Mouse (Mus musculus): Measurements from ENCODE around the gene Osbpl10.

The Osbpl10 gene

GRCm38 (mm10) chr9:115096481-115096880 is 118.1 kb downstream of the Osbpl10 start:
- DNase-seq, result no peak

- no peak for DNase-seq
Observed at GRCm38 (mm10) chr9:115097340-115097739, 119.0 kb downstream of the Osbpl10 start.

GRCm38 (mm10) chr9:115100181-115100915 is 122.0 kb downstream of the Osbpl10 start:
- DNase-seq, result no peak

GRCm38 (mm10) chr9:115107430-115107829 is 129.1 kb downstream of the Osbpl10 start:
- DNase-seq, result no peak

DNA sequence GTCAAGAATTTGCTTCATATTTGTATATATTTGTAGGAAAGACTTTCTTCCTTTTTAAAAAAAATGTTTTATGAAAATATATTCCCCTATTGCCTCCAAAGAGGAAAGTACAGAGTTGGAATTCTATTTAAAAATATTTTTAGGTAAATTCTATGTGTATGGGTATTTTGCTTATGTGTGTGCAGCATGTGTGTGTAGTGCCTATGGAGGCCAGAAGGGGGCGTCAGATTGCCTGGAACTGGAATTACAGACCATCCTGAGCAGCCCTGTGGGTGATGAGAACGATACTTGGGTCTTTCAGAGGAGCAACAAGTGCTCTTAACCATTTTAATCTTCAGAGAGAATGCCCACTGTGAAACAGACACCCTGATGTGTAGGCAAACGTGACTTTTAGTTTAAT is 132.3 kb downstream of the Osbpl10 start:
- DNase-seq, result no peak

DNA sequence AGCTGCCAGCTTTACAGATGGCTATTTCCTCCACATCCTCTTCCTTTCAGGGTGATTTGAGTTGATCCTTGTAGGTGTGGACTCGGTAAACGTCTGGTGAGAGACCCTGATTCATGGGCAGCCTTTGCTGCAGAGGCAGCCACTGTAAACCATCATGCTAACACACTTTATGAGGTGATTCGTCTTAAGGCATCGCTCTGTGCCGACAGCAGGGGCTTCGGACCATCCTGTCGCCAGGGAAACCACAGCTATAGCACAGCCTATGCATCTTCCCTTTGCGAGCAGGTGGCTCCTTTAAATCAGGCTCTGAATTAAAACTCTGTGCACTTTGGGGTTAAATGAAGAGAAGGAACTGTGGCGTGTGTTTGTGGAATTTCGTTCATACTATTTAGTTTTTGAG is 138.9 kb downstream of the Osbpl10 start:
- DNase-seq, result no peak

DNA sequence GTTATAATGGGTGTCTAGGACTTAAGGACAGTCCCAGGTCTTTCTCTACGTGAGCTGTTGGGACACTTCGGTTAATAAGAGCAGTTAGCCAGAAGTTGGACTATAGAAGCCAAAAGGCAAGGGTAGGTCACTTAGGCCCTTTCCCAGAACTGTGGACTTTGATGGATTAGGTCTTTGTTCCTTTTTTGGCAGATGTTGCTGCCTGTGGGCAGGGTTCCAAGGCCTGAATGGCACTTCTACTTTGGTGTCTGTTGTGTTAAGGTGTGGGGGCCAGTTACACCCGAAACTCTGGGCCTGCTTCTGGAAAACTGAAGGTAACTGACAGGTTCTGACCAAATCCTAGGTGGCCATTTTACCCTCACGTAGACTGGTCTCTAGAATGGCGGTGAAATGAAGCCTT is 141.9 kb downstream of the Osbpl10 start:
- peak; percentile 53 for DNase-seq

DNA sequence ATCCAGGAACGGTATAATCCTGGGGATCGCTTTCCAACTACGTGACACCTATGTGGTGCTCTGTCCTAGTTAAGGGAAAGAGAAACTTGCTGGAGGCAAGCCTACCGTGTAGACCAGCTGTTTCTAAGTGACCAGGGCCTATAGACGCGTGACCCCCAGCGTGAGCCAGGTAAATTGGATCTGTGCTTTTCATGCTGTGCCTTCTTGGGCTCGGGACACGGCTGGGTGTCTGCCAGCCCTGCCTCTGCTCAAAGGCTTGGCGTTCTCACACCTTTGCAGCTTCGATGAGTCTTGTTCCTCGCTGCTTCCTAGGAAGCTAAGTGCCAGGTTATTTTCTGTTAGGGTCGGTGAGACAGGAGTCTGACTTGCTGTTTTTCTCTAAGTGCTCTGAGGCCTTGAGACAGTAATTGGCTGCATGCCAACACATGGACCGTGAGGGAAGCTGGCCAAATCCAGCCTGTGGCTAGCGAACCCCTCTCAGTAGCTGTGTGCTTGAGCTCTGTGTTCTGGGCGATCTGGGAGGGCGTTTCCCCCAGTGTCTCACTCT is 142.4 kb downstream of the Osbpl10 start:
- DNase-seq, result peak; percentile 42

DNA sequence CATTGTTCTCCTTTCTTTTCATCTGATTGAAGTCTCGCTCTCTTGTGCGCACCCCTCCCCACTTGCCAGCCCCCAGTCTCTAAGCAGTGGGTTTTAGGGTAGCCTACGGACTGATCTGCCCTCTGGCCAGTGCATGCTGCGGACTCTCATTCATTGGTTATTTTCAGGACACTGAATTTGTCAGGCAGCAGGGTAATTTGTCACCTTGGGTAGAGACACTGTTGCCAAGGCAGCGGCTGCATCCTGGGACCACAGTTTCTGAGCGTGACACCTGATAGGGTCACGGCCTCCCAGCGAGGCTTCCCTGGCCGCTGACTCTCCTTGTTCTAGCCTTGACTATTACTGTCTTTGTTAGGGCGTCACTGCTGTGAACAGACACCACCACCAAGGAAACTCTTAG is 149.0 kb downstream of the Osbpl10 start:
- DNase-seq, result no peak

- no peak for DNase-seq
Observed at GRCm38 (mm10) chr9:115133926-115134325, 155.6 kb downstream of the Osbpl10 start.

- no peak for DNase-seq
Observed at GRCm38 (mm10) chr9:115134736-115135135, 156.4 kb downstream of the Osbpl10 start.

DNA sequence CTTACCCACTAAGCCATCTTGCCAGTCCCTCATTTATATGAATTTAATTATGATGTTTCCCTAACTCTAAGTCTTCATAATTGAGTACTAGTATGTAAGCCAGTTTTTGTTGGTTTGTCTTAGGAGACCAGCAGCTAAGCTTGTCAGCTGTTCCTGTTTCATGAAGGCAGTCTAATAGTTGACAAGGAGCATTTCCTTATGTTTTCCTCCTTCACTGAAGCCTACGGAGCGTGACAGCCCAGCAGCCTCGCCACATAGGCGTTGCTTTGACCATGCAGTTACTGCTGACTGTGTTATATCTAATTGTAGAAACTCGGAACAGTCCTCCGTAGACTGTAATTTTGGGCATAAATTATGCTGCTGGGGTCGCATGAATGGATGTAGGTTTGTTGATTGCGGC is 157.0 kb downstream of the Osbpl10 start:
- no peak for DNase-seq

DNA sequence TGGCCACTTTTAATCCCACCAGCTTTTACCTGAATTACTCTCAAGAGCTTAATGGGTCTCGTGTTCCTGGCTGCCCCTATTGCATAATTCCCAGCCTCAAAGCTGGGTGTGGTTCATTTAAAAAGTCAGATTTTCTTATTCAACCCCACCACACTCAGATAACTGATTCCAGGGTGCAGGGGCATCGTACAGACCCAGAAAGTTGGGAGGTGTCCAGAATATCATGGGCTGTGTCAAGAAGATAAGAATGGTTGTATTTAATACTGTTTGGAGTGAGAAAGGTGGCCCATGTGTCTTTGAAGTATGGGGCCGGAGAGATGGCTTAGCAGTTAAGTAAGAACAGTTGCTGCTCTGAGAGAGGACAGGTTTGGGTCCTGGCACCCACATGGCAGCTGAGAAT is 159.5 kb downstream of the Osbpl10 start:
- no peak for DNase-seq

DNA sequence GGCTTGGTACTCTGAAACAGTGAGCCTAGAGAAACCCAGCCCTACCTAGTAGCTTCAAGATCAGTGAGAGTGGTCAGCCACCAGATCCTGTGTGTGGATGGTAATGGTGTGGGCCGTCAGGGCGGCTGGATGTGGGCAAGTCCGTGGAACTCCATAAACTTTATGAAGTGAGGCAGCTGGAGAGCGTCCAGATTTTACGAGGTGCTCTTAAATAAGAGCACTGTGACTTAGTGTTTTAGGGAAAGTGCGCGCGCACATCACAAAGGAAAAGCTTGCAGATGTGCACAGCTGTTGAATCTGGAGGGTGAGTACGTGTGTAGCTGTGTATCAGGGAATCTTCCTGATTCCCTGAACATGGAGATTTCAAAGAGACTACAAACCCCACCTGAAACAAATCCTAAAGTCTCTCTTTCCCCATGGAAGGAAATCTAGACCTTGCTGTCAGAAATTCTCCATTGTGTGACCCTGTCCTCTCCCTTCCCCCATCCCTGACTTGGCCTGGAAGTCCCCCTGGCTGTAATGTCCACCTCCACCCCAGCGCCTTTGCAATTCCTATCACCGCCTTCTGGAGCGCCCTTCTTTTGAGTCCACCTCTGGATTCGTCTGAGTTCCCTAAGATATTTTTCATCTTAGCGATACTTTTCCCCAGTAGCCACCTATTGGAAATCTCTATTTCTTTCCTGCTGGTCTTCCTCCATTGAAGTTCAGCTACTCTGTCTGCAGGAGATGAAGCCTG is 161.4 kb downstream of the Osbpl10 start:
- DNase-seq, result peak; percentile 11

- no peak for DNase-seq
Observed at GRCm38 (mm10) chr9:115147141-115147540, 168.8 kb downstream of the Osbpl10 start.

- no peak for DNase-seq
Observed at GRCm38 (mm10) chr9:115147586-115148355, 169.4 kb downstream of the Osbpl10 start.

DNA sequence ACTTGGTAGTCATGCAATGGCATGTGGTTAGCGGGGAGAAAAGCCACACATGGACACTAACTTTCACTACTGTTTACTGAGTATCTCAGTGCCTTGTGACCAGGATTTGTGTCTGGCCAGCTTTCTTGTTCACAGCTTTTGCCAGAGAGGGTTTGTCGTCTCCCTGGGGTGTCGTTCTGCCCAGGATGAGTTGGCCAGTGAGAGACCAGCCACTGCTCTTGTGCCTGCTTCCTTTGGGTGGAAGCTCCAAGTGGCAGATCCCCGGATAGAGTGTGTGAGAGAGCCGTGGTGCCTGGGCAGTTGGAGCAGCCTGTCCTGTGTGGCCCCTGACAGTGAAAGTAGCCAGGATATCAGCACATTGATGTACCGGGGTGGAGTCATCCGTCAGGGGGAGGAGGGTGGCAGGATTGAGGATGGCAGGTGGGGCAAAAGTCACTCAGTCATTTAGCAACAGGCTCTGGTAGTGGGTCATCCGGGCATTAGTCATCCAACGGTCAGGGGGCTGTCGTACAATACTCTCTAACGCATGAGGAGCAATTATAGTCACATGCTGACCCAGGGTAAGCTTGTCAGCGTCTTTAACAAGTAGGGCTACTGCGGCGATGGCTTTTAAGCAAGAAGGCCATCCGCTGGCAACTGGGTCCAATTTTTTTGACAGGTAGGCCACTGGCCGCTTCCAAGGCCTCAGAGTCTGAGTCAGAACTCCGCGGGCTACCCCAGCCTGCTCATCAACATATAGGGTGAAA is 170.8 kb downstream of the Osbpl10 start:
- no peak for DNase-seq

GRCm38 (mm10) chr9:115161591-115161990 is 183.2 kb downstream of the Osbpl10 start:
- no peak for DNase-seq

- DNase-seq, result peak; percentile 79
Observed at GRCm38 (mm10) chr9:115163031-115163430, 184.7 kb downstream of the Osbpl10 start.

DNA sequence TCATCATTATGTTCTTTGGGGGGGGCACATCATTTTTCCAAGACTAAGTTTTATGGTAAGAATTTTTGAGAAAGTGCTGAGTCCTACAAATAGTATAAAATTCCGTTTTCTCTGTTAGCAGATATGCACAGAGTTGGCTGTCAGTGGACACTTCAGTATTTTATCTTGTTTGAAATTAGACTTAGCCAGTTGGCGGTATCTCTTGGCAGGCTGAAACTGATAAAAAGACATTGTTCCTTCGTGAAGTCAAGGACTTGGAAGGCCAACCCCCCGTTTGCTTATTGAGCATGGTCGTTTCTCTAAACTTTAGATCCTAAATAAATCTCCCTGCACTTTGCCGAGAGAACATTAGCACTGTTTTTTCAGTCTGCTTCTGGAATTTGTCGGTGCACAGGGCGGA is 185.3 kb downstream of the Osbpl10 start:
- no peak for DNase-seq

GRCm38 (mm10) chr9:115164351-115164750 is 186.0 kb downstream of the Osbpl10 start:
- no peak for DNase-seq

DNA sequence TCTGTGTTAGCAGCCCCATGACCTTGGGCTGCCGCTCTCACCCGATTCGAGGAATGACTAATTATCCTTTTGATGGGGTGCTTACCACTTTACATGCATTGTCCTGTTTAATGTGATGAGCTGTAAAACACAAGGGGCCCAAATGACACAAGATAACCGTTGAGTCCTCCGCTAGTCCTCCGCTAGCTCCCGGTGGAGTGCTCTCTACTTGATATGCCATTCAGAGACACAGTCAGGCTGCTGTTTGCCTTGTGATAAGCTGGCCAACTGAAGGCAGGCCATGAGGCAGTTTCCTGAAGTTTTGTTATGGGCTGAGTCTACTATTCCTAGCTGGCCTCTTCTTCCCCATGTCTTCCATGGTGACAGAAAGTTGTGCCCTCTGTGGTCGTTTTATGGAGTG is 187.6 kb downstream of the Osbpl10 start:
- no peak for DNase-seq

- no peak for DNase-seq
Observed at GRCm38 (mm10) chr9:115169591-115169990, 191.2 kb downstream of the Osbpl10 start.
